Mouse (Mus musculus): ENCODE results near the gene Six6.

Gene Six6

GRCm38 (mm10) chr12:72957829-72958424 lies 18.2 kb downstream of the Six6 start:
- DNase-seq (ENCODE audit: low spot score in 2 of 2): no peak

- no peak for DNase-seq (ENCODE audit: low spot score in 2 of 2)
These were observed 18.8 kb downstream of the Six6 start for GRCm38 (mm10) chr12:72958446-72958845.

- DNase-seq (ENCODE audit: low spot score in 2 of 2): no peak
These were observed 23.1 kb downstream of the Six6 start for GRCm38 (mm10) chr12:72962761-72963160.

- DNase-seq (ENCODE audit: low spot score in 2 of 2): no peak
These were observed 27.8 kb downstream of the Six6 start for GRCm38 (mm10) chr12:72967541-72967940.

GRCm38 (mm10) chr12:72970620-72971019 lies 30.9 kb downstream of the Six6 start:
- no peak for DNase-seq (ENCODE audit: low spot score in 2 of 2)

- DNase-seq (ENCODE audit: low spot score in 2 of 2): peak in 1 of 2 experiments; percentile 47
These were observed 33.5 kb downstream of the Six6 start for GRCm38 (mm10) chr12:72973161-72973560.

- DNase-seq (ENCODE audit: low spot score in 2 of 2): no peak
These were observed 36.5 kb downstream of the Six6 start for GRCm38 (mm10) chr12:72976172-72976571.

- DNase-seq (ENCODE audit: low spot score in 2 of 2): peak; percentile 20 to 72
These were observed 37.0 kb downstream of the Six6 start for GRCm38 (mm10) chr12:72976718-72977117.

GRCm38 (mm10) chr12:72977851-72978250 lies 38.2 kb downstream of the Six6 start:
- DNase-seq (ENCODE audit: low spot score in 2 of 2): no peak

- no peak for DNase-seq (ENCODE audit: low spot score in 2 of 2)
These were observed 39.5 kb downstream of the Six6 start for GRCm38 (mm10) chr12:72979236-72979635.

GRCm38 (mm10) chr12:72982616-72983015 lies 42.9 kb downstream of the Six6 start:
- DNase-seq (ENCODE audit: low spot score in 2 of 2): no peak

- DNase-seq (ENCODE audit: low spot score in 2 of 2): no peak
These were observed 43.6 kb downstream of the Six6 start for GRCm38 (mm10) chr12:72983071-72983857.
